Mouse (Mus musculus) ES-E14 (cell line): ENCODE data around the gene Tnfaip3.

Experiments
- CHD2 ChIP-seq: IDR thresholded peaks from 2 replicates; pipeline ENCODE4 v1.6.1; 2014; ENCODE audit warnings: mild to moderate bottlenecking, low read depth, low read length, inconsistent platforms
- MAFK ChIP-seq: IDR thresholded peaks from 2 replicates; pipeline ENCODE4 v1.6.1; 2014; ENCODE audit warnings: mild to moderate bottlenecking, low read depth, low read length, inconsistent platforms; ENCODE audit not compliant: insufficient read depth

- TF ChIP-seq CHD2 (no peak), MAFK (no peak)
Observed at GRCm38 (mm10) chr10:19045986-19046385, 30.5 kb upstream of the Tnfaip3 start.
